Mouse (Mus musculus): ENCODE results near the gene Fbxl20. TPM values are rescaled to one million over a fixed set of nuclear protein-coding genes. Genes with fewer than 3 reads are reported as not detected.

Fbxl20 gene
- polyA plus RNA-seq, 1 experiment from 2014 or later: 17.8 TPM

GRCm38 (mm10) chr11:98046466-98046865 is 103.7 kb downstream of the Fbxl20 start:
- Histone ChIP-seq H3K27me3 (ENCODE audit: control insufficient read depth, insufficient read depth, low read length) (peaks cover 3% of the 10 kb centered on the region), H3K4me2 (replicated peaks; ENCODE audit: low read depth, low read length) (no peak overlapping the region), H3K4me3 (ENCODE audit: low read length) (no peak overlapping the region), H3K27ac (ENCODE audit: low read depth, low read length) (no peak overlapping the region), H3K4me1 (ENCODE audit: control insufficient read depth, insufficient read depth, low read length) (peaks cover 9% of the 10 kb centered on the region), H3K9ac (ENCODE audit: low read depth, low read length) (no peak overlapping the region), H3K36me3 (ENCODE audit: control insufficient read depth, insufficient read depth, low read length) (no peaks in the 10 kb centered on the region), H3K9me3 (ENCODE audit: control insufficient read depth, low read length) (no peaks in the 10 kb centered on the region)
- WGBS: 75% methylated on average over 1 of the region's 1 CpGs
- no peak for ATAC-seq (ENCODE audit: low FRiP score, low TSS enrichment)

- Histone ChIP-seq H3K27ac (ENCODE audit: low read depth, low read length) (no peak overlapping the region), H3K4me2 (replicated peaks; ENCODE audit: low read depth, low read length) (no peak overlapping the region), H3K9ac (ENCODE audit: low read depth, low read length) (no peak overlapping the region), H3K4me1 (ENCODE audit: control insufficient read depth, insufficient read depth, low read length) (peaks cover 10% of the 10 kb centered on the region), H3K36me3 (ENCODE audit: control insufficient read depth, insufficient read depth, low read length) (no peaks in the 10 kb centered on the region), H3K27me3 (ENCODE audit: control insufficient read depth, insufficient read depth, low read length) (no peaks in the 10 kb centered on the region; the same call in 1 of the 2 replicates), H3K9me3 (ENCODE audit: control insufficient read depth, low read length) (no peaks in the 10 kb centered on the region), H3K4me3 (ENCODE audit: low read length) (no peak overlapping the region)
- WGBS: 75% methylated on average over 4 of the region's 4 CpGs
- no peak for ATAC-seq (ENCODE audit: low FRiP score, low TSS enrichment)
These were observed 104.6 kb downstream of the Fbxl20 start for GRCm38 (mm10) chr11:98045596-98045995.

DNA sequence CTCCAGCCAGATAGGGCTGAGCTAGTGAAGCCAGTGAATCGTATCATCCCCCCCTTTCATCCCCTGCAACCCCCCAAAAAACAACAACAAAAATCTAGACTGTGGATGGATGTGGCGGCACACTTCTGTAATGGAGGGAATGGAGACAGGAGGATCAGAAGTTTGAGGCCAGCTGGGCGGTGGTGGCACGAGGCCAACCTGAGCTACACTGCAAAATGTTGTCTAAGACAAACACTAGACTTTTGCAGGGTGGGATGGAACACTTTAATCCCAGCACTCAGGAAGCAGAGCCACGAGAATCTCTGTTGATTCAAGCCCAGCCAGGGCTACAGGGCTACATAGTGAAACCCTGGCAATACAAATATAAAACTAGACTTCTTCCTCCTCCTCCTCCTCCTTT is 106.1 kb downstream of the Fbxl20 start:
- Histone ChIP-seq H3K9ac (ENCODE audit: low read depth, low read length) (no peak overlapping the region), H3K27ac (ENCODE audit: low read depth, low read length) (no peak overlapping the region), H3K4me3 (ENCODE audit: low read length) (no peak overlapping the region), H3K27me3 (ENCODE audit: control insufficient read depth, insufficient read depth, low read length) (no peaks in the 10 kb centered on the region; the same call in 1 of the 2 replicates), H3K4me1 (ENCODE audit: control insufficient read depth, insufficient read depth, low read length) (peaks cover 10% of the 10 kb centered on the region), H3K36me3 (ENCODE audit: control insufficient read depth, insufficient read depth, low read length) (no peaks in the 10 kb centered on the region), H3K4me2 (replicated peaks; ENCODE audit: low read depth, low read length) (no peak overlapping the region), H3K9me3 (ENCODE audit: control insufficient read depth, low read length) (no peaks in the 10 kb centered on the region)
- ATAC-seq (ENCODE audit: low FRiP score, low TSS enrichment): no peak
- WGBS: 54% methylated on average over 5 of the region's 5 CpGs

- Histone ChIP-seq H3K4me2 (replicated peaks; ENCODE audit: low read depth, low read length) (no peak overlapping the region), H3K27me3 (ENCODE audit: control insufficient read depth, insufficient read depth, low read length) (no peaks in the 10 kb centered on the region; the same call in 1 of the 2 replicates), H3K36me3 (ENCODE audit: control insufficient read depth, insufficient read depth, low read length) (no peaks in the 10 kb centered on the region), H3K9ac (ENCODE audit: low read depth, low read length) (no peak overlapping the region), H3K4me1 (ENCODE audit: control insufficient read depth, insufficient read depth, low read length) (peaks cover 10% of the 10 kb centered on the region), H3K4me3 (ENCODE audit: low read length) (no peak overlapping the region), H3K9me3 (ENCODE audit: control insufficient read depth, low read length) (no peaks in the 10 kb centered on the region), H3K27ac (ENCODE audit: low read depth, low read length) (no peak overlapping the region)
- no peak for ATAC-seq (ENCODE audit: low FRiP score, low TSS enrichment)
- 79% methylated on average over 6 of the region's 6 CpGs for WGBS
These were observed 107.5 kb downstream of the Fbxl20 start for GRCm38 (mm10) chr11:98042741-98043140.

DNA sequence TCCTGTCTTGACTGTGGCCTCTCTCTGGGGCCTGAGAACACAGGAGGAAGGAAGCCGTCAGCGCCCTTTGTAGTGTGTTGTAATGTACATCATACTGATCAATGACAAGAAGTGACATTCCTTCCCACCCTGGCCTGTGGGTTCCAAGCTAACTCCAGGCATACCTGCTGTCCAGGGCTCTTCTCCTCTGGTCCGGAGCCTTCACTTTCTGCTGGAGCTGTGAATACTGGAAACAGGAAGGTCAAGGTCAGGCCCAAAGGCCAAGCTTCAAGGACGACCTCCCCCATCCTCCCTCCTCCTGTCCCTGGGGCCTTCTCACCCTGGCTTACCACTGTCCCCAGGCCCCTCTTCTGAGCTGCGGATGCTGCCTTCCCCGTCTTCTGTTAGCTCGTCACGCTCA is 109.2 kb downstream of the Fbxl20 start:
- H3K9ac ChIP-seq (ENCODE audit: low read depth, low read length): no peak overlapping the region
- no peak for ATAC-seq (ENCODE audit: low FRiP score, low TSS enrichment)
- H3K36me3 ChIP-seq (ENCODE audit: control insufficient read depth, insufficient read depth, low read length): no peaks in the 10 kb centered on the region
- peaks cover 15% of the 10 kb centered on the region for H3K4me1 ChIP-seq (ENCODE audit: control insufficient read depth, insufficient read depth, low read length)
- no peak overlapping the region for H3K4me2 ChIP-seq (replicated peaks; ENCODE audit: low read depth, low read length)
- peaks cover 5% of the 10 kb centered on the region; the same call in 1 of the 2 replicates for H3K27me3 ChIP-seq (ENCODE audit: control insufficient read depth, insufficient read depth, low read length)
- no peaks in the 10 kb centered on the region for H3K9me3 ChIP-seq (ENCODE audit: control insufficient read depth, low read length)
- WGBS: 63% methylated on average over 8 of the region's 8 CpGs
- H3K27ac ChIP-seq (ENCODE audit: low read depth, low read length): no peak overlapping the region
- H3K4me3 ChIP-seq (ENCODE audit: low read length): no peak overlapping the region

DNA sequence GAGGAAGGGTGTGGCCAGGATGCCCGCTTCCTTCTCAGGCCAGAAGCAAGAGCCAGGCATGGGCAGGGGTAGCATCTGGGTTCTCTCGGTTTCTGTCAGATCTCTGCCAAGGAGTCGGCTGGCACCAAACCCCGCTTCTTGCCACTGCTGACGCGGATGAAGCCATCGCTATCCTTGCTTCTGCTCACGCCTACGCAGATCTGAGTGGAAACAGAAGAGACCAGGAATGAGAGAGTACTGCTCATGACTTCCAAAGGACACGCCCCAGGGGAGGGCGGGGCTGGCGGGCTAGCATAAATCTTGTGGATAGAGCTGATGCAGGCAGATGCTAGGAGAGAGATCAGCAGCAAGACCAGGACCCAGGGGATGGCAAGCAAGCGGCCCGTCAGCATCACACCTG is 112.3 kb downstream of the Fbxl20 start:
- Histone ChIP-seq H3K9me3 (ENCODE audit: control insufficient read depth, low read length) (no peaks in the 10 kb centered on the region), H3K4me3 (ENCODE audit: low read length) (no peak overlapping the region), H3K4me1 (ENCODE audit: control insufficient read depth, insufficient read depth, low read length) (peaks cover 22% of the 10 kb centered on the region), H3K27ac (ENCODE audit: low read depth, low read length) (no peak overlapping the region), H3K9ac (ENCODE audit: low read depth, low read length) (no peak overlapping the region), H3K4me2 (replicated peaks; ENCODE audit: low read depth, low read length) (no peak overlapping the region), H3K27me3 (ENCODE audit: control insufficient read depth, insufficient read depth, low read length) (peaks cover 9% of the 10 kb centered on the region; the same call in 1 of the 2 replicates), H3K36me3 (ENCODE audit: control insufficient read depth, insufficient read depth, low read length) (no peaks in the 10 kb centered on the region)
- ATAC-seq (ENCODE audit: low FRiP score, low TSS enrichment): no peak
- 69% methylated on average over 14 of the region's 14 CpGs for WGBS

DNA sequence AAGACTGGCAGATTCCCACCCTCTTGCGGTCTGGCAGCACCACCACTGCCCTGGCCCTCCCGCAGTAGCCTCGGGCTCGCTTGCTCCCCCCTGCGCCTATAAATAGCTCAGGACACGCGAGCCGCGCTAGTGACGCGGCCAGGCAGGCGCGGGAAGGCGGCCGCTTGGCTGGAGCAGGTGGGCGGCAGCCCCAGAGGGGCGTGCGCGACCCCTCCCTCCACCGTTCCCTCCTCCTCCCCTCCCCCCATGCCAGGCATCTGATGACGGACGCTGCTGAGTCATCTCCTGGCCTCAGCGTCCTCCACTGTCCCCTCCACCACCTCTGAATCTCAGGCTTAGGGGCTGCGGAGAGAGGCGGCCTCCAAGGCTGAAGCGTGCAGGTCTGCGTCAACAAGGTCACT is 114.2 kb downstream of the Fbxl20 start:
- Histone ChIP-seq H3K36me3 (ENCODE audit: control insufficient read depth, insufficient read depth, low read length) (peaks cover 5% of the 10 kb centered on the region), H3K27ac (ENCODE audit: low read depth, low read length) (no peak overlapping the region), H3K9ac (ENCODE audit: low read depth, low read length) (peak overlapping the region; percentile 31; the same call in 1 of the 2 replicates), H3K9me3 (ENCODE audit: control insufficient read depth, low read length) (no peaks in the 10 kb centered on the region), H3K4me2 (replicated peaks; ENCODE audit: low read depth, low read length) (peak overlapping the region; percentile 68), H3K27me3 (ENCODE audit: control insufficient read depth, insufficient read depth, low read length) (peaks cover 9% of the 10 kb centered on the region; the same call in 1 of the 2 replicates), H3K4me1 (ENCODE audit: control insufficient read depth, insufficient read depth, low read length) (peaks cover 19% of the 10 kb centered on the region), H3K4me3 (ENCODE audit: low read length) (peak overlapping the region; percentile 34)
- peak; percentile 48; the same call in 1 of the 2 replicates for ATAC-seq (ENCODE audit: low FRiP score, low TSS enrichment)
- WGBS: 3% methylated on average over 22 of the region's 27 CpGs

DNA sequence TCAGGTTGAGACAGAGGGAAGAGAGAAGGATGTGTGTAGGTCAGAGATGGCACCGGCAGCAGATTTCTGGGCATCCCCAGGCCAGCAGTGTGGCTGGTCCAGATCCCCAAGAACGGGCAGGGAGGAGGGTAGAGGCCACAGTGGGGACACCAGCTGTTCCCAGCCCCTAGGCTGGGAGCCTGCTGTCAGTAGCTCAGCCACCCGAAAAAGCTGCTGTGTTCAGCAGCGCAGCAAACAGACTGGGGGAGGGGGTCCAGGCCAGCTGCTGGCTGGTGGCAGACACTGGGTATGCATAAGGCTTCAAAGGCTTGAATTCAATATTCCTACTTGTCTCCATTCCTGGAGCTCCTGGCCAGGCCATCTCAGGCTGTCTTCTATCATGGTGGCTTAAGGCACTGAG is 115.4 kb downstream of the Fbxl20 start:
- peak; percentile 22; the same call in 1 of the 2 replicates for ATAC-seq (ENCODE audit: low FRiP score, low TSS enrichment)
- Histone ChIP-seq H3K4me1 (ENCODE audit: control insufficient read depth, insufficient read depth, low read length) (peaks cover 19% of the 10 kb centered on the region), H3K9ac (ENCODE audit: low read depth, low read length) (no peak overlapping the region), H3K27me3 (ENCODE audit: control insufficient read depth, insufficient read depth, low read length) (peaks cover 9% of the 10 kb centered on the region; the same call in 1 of the 2 replicates), H3K4me3 (ENCODE audit: low read length) (no peak overlapping the region), H3K4me2 (replicated peaks; ENCODE audit: low read depth, low read length) (no peak overlapping the region), H3K36me3 (ENCODE audit: control insufficient read depth, insufficient read depth, low read length) (peaks cover 16% of the 10 kb centered on the region), H3K27ac (ENCODE audit: low read depth, low read length) (no peak overlapping the region), H3K9me3 (ENCODE audit: control insufficient read depth, low read length) (no peaks in the 10 kb centered on the region)
- WGBS: 28% methylated on average over 4 of the region's 4 CpGs

GRCm38 (mm10) chr11:98034061-98034460 is 116.1 kb downstream of the Fbxl20 start:
- Histone ChIP-seq H3K9ac (ENCODE audit: low read depth, low read length) (no peak overlapping the region), H3K4me2 (replicated peaks; ENCODE audit: low read depth, low read length) (no peak overlapping the region), H3K27ac (ENCODE audit: low read depth, low read length) (no peak overlapping the region), H3K36me3 (ENCODE audit: control insufficient read depth, insufficient read depth, low read length) (peaks cover 24% of the 10 kb centered on the region), H3K9me3 (ENCODE audit: control insufficient read depth, low read length) (no peaks in the 10 kb centered on the region), H3K4me3 (ENCODE audit: low read length) (no peak overlapping the region), H3K27me3 (ENCODE audit: control insufficient read depth, insufficient read depth, low read length) (peaks cover 9% of the 10 kb centered on the region; the same call in 1 of the 2 replicates), H3K4me1 (ENCODE audit: control insufficient read depth, insufficient read depth, low read length) (peaks cover 19% of the 10 kb centered on the region)
- ATAC-seq (ENCODE audit: low FRiP score, low TSS enrichment): no peak
- 84% methylated on average over 5 of the region's 5 CpGs for WGBS
